Mouse (Mus musculus): ENCODE measurements around the gene Tcf20. TPM values are rescaled to one million over a fixed set of nuclear protein-coding genes. Genes with fewer than 3 reads are reported as not detected.

Gene Tcf20
- polyA plus RNA-seq (2016; fragmentation: Nextera tagmentation; extraction: Ambion mirVana) = 8.1 and 8.3 TPM in 2 replicates

- under 1% methylated on average over 20 of the region's 20 CpGs for WGBS
- Histone ChIP-seq H3K9me3 (replicated peaks) (no peaks in the 10 kb centered on the region), H3K27ac (peak within 1 kb of the TSS; percentile 73), H3K36me3 (no peaks in the 10 kb centered on the region), H3K4me1 (peaks cover 80% of the 10 kb centered on the region), H3K27me3 (ENCODE audit: low read depth, poor library complexity, severe bottlenecking) (peaks cover 53% of the 10 kb centered on the region), H3K4me3 (peak within 1 kb of the TSS; percentile 59)
- peak; percentile 97 for DNase-seq (ENCODE audit: low spot score)
These were observed at the start of gene Tcf20 for GRCm38 (mm10) chr15:82987732-82988112. Tcf20 (minus strand) TSS chr15:82987872.

GRCm38 (mm10) chr15:83036900-83037519, 49.3 kb upstream of the Tcf20 start:
- Histone ChIP-seq H3K4me3 (no peak overlapping the region), H3K27me3 (ENCODE audit: low read depth, poor library complexity, severe bottlenecking) (peaks cover 73% of the 10 kb centered on the region), H3K9me3 (replicated peaks) (no peaks in the 10 kb centered on the region), H3K27ac (no peak overlapping the region), H3K36me3 (no peaks in the 10 kb centered on the region), H3K4me1 (peaks cover 63% of the 10 kb centered on the region)
- 92% methylated on average over 14 of the region's 14 CpGs for WGBS
- no peak for DNase-seq (ENCODE audit: low spot score)

DNA sequence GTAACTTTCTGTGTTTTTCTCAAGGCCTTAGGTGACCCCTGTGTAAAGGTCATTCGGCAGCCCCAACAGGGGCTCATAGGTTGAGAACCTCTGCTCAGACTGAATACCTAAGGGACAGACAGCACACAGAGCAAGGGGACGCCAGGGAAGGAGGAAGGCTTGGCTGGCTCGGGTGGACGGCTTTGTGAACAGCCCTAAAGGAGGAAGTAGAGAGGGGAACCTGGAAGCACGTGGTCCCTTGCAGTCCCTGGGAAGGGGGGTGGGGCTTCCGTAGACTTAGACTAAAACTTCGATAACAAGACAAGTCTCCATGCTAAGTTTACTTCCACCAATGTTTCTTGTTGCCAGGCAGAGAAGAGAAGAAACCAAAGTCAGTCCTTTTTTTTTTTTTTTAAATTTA, 48.4 kb upstream of the Tcf20 start:
- no peak overlapping the region for H3K27ac ChIP-seq
- peaks cover 80% of the 10 kb centered on the region for H3K27me3 ChIP-seq (ENCODE audit: low read depth, poor library complexity, severe bottlenecking)
- H3K36me3 ChIP-seq = no peaks in the 10 kb centered on the region
- no peak for DNase-seq (ENCODE audit: low spot score)
- no peak overlapping the region for H3K4me3 ChIP-seq
- H3K9me3 ChIP-seq (replicated peaks) = no peaks in the 10 kb centered on the region
- H3K4me1 ChIP-seq = peaks cover 70% of the 10 kb centered on the region
- WGBS = 63% methylated on average over 7 of the region's 7 CpGs

GRCm38 (mm10) chr15:83034275-83034977, 46.8 kb upstream of the Tcf20 start:
- WGBS = 16% methylated on average over 17 of the region's 17 CpGs
- Histone ChIP-seq H3K4me3 (peak overlapping the region; percentile 25; the same call in 1 of the 2 replicates), H3K4me1 (peaks cover 75% of the 10 kb centered on the region), H3K27me3 (ENCODE audit: low read depth, poor library complexity, severe bottlenecking) (peaks cover 69% of the 10 kb centered on the region), H3K9me3 (replicated peaks) (no peaks in the 10 kb centered on the region), H3K27ac (0 out of 2 replicates have a peak overlapping the region, but pooled peaks have one; percentile 0), H3K36me3 (no peaks in the 10 kb centered on the region)
- no peak for DNase-seq (ENCODE audit: low spot score)

DNA sequence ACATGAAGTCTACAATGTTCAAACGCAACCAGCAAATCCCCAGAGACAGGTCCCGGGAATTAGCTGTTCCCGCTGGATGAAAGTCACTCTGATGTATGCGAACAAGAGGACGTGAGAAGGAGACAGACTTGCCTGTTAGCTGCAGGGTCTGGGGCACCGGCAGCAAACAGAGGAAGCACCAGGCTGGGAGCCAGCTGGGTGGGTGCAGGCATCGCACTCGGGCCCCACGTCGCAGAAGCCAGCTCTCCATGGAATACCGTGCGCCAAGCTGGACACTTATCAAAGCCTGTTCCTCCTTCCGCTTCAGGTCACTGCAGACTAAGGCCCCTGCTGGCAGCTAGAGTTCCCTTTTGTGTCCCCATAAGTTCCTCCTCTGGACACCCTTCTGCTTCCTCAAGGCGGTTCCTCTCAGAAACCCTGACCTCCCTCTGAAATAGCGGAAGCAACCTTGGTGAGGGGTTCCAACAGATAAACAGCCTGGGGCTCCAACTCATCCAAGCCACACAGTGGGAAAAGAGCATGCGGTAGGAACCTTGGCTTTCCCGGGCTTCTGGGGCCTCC, 45.4 kb upstream of the Tcf20 start, which contains the start of gene Nfam1:
Nfam1 (minus strand) TSS at position 326 of the 561 bp plus-strand sequence.
- 40% methylated on average over 17 of the region's 17 CpGs for WGBS
- H3K36me3 ChIP-seq = no peaks in the 10 kb centered on the region
- no peaks in the 10 kb centered on the region for H3K9me3 ChIP-seq (replicated peaks)
- peaks cover 63% of the 10 kb centered on the region for H3K4me1 ChIP-seq
- H3K4me3 ChIP-seq = no peak within 1 kb of the TSS
- no peak for DNase-seq (ENCODE audit: low spot score)
- H3K27me3 ChIP-seq (ENCODE audit: low read depth, poor library complexity, severe bottlenecking) = peaks cover 61% of the 10 kb centered on the region
- 0 out of 2 replicates have a peak within 1 kb of the TSS, but pooled peaks have one; percentile 0 for H3K27ac ChIP-seq

GRCm38 (mm10) chr15:83030884-83031283, 43.2 kb upstream of the Tcf20 start:
- Histone ChIP-seq H3K9me3 (replicated peaks) (no peaks in the 10 kb centered on the region), H3K27me3 (ENCODE audit: low read depth, poor library complexity, severe bottlenecking) (peaks cover 64% of the 10 kb centered on the region), H3K4me3 (no peak overlapping the region), H3K4me1 (peaks cover 73% of the 10 kb centered on the region), H3K36me3 (no peaks in the 10 kb centered on the region), H3K27ac (peak overlapping the region; percentile 79)
- 46% methylated on average over 4 of the region's 4 CpGs for WGBS
- DNase-seq (ENCODE audit: low spot score) = no peak

GRCm38 (mm10) chr15:83029725-83030718, 42.4 kb upstream of the Tcf20 start:
- 34% methylated on average over 11 of the region's 11 CpGs for WGBS
- Histone ChIP-seq H3K27me3 (ENCODE audit: low read depth, poor library complexity, severe bottlenecking) (peaks cover 59% of the 10 kb centered on the region), H3K36me3 (no peaks in the 10 kb centered on the region), H3K27ac (peak overlapping the region; percentile 79), H3K4me1 (peaks cover 79% of the 10 kb centered on the region), H3K9me3 (replicated peaks) (no peaks in the 10 kb centered on the region), H3K4me3 (no peak overlapping the region)
- DNase-seq (ENCODE audit: low spot score) = no peak

DNA sequence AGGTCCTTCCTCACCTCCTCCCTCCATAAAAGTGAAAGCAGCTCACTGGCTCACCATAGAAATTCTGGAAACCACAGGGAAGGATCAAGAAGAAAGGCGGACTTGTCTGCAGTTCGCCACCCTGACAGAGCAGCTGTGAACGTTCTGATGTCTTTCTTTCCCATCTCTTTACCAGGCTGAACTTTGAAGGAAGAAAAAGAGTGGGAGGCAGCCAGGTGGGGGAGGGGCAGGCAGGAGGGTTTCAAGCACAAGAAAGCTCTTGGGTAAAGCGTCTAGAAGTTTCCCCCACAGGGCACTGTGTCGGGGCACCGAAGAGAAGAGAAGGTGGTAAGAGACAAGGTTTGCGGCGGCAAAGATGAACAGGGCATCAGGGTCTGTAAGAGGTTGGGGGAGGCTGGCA, 38.5 kb upstream of the Tcf20 start:
- WGBS = 31% methylated on average over 8 of the region's 8 CpGs
- Histone ChIP-seq H3K27ac (peak overlapping the region; percentile 77), H3K9me3 (replicated peaks) (no peaks in the 10 kb centered on the region), H3K4me1 (peaks cover 67% of the 10 kb centered on the region), H3K27me3 (ENCODE audit: low read depth, poor library complexity, severe bottlenecking) (peaks cover 31% of the 10 kb centered on the region), H3K36me3 (no peaks in the 10 kb centered on the region), H3K4me3 (peak overlapping the region; percentile 31; the same call in 1 of the 2 replicates)
- DNase-seq (ENCODE audit: low spot score) = no peak

- peak overlapping the region; percentile 31 for H3K4me3 ChIP-seq
- DNase-seq (ENCODE audit: low spot score) = peak; percentile 83
- no peaks in the 10 kb centered on the region for H3K36me3 ChIP-seq
- WGBS = 5% methylated on average over 25 of the region's 25 CpGs
- peaks cover 31% of the 10 kb centered on the region for H3K27me3 ChIP-seq (ENCODE audit: low read depth, poor library complexity, severe bottlenecking)
- no peaks in the 10 kb centered on the region for H3K9me3 ChIP-seq (replicated peaks)
- H3K4me1 ChIP-seq = peaks cover 59% of the 10 kb centered on the region
- peak overlapping the region; percentile 77 for H3K27ac ChIP-seq
These were observed 37.5 kb upstream of the Tcf20 start for GRCm38 (mm10) chr15:83025041-83025760.

GRCm38 (mm10) chr15:83022947-83023346, 35.3 kb upstream of the Tcf20 start:
- Histone ChIP-seq H3K4me1 (peaks cover 55% of the 10 kb centered on the region), H3K27me3 (ENCODE audit: low read depth, poor library complexity, severe bottlenecking) (peaks cover 31% of the 10 kb centered on the region), H3K36me3 (no peaks in the 10 kb centered on the region), H3K9me3 (replicated peaks) (no peaks in the 10 kb centered on the region), H3K27ac (no peak overlapping the region), H3K4me3 (no peak overlapping the region)
- no peak for DNase-seq (ENCODE audit: low spot score)
- WGBS = 29% methylated on average over 8 of the region's 8 CpGs

- peaks cover 37% of the 10 kb centered on the region for H3K4me1 ChIP-seq
- 30% methylated on average over 15 of the region's 15 CpGs for WGBS
- H3K4me3 ChIP-seq = 0 out of 2 replicates have a peak overlapping the region, but pooled peaks have one; percentile 1
- no peaks in the 10 kb centered on the region for H3K9me3 ChIP-seq (replicated peaks)
- H3K36me3 ChIP-seq = no peaks in the 10 kb centered on the region
- 0 out of 2 replicates have a peak overlapping the region, but pooled peaks have one; percentile 15 for H3K27ac ChIP-seq
- peaks cover 64% of the 10 kb centered on the region for H3K27me3 ChIP-seq (ENCODE audit: low read depth, poor library complexity, severe bottlenecking)
- DNase-seq (ENCODE audit: low spot score) = no peak
These were observed 23.5 kb upstream of the Tcf20 start for GRCm38 (mm10) chr15:83010990-83011664.

Data from limb, embryonic 10.5 days (tissue).